Mouse (Mus musculus) forebrain, embryonic 11.5 days (tissue): Measurements from ENCODE around the gene Anks3. TPM values are rescaled to one million over a fixed set of nuclear protein-coding genes. Genes with fewer than 3 reads are reported as not detected.

ENCODE experiments used
- ATAC-seq: fragments of 200-750 bp; cut with Nextera tagmentation; replicated peaks from 2 replicates; pipeline ENCODE4 v1.8.0; 2017; ENCODE audit warnings: moderate TSS enrichment; ENCODE audit not compliant: low FRiP score
- DNase-seq: peaks from one replicate; pipeline ENCODE4 v3.0.0-alpha.2; 2017; ENCODE audit warnings: low spot score
- H3K27ac ChIP-seq: fragments of 300-500 bp; sonication (generic); 2 replicates; pipeline ENCODE4 v1.5.1; 2014; ENCODE audit warnings: low read depth, low read length
- H3K27me3 ChIP-seq: fragments of 300-500 bp; sonication (generic); 2 replicates; pipeline ENCODE4 v1.6.1; 2014; ENCODE audit warnings: mild to moderate bottlenecking, low read length, mixed read lengths; ENCODE audit not compliant: control insufficient read depth, insufficient read depth
- H3K36me3 ChIP-seq: fragments of 300-500 bp; sonication (generic); 2 replicates; pipeline ENCODE4 v1.6.1; 2014; ENCODE audit warnings: mild to moderate bottlenecking, low read length, moderate library complexity, mixed read lengths; ENCODE audit not compliant: control insufficient read depth, insufficient read depth
- H3K4me1 ChIP-seq: fragments of 300-500 bp; sonication (generic); replicated peaks from 2 replicates; pipeline ENCODE4 v1.6.1; 2014; ENCODE audit warnings: low read length, mixed read lengths; ENCODE audit not compliant: control insufficient read depth, insufficient read depth
- H3K4me2 ChIP-seq: fragments of 300-500 bp; sonication (generic); 2 replicates; pipeline ENCODE4 v1.6.1; 2014; ENCODE audit warnings: low read depth, mild to moderate bottlenecking, low read length, moderate library complexity, mixed read lengths; ENCODE audit not compliant: severe bottlenecking
- H3K4me3 ChIP-seq: fragments of 300-500 bp; sonication (generic); 2 replicates; pipeline ENCODE4 v1.5.1; 2014; ENCODE audit warnings: low read depth, low read length
- H3K9ac ChIP-seq: fragments of 300-500 bp; sonication (generic); 2 replicates; pipeline ENCODE4 v1.6.1; 2014; ENCODE audit warnings: low read length
- H3K9me3 ChIP-seq: fragments of 300-500 bp; sonication (generic); 2 replicates; pipeline ENCODE4 v1.6.1; 2016; ENCODE audit warnings: low read length, mixed read lengths; ENCODE audit not compliant: control insufficient read depth
- WGBS: fragments of 180-500 bp; shearing (Covaris S2); extraction: QIAGEN DNeasy Blood & Tissue Kit; methylation state at CpG from one replicate; pipeline ENCODE4 v1.1.7; 2014; 5-methylcytosine and 5-hydroxymethylcytosine counted together
- polyA plus RNA-seq: library from polyadenylated mRNA; unstranded; fragments of >200 nt; fragmentation: Nextera tagmentation; extraction: Ambion mirVana; gene quantifications from 2 replicates; pipeline ENCODE4 v1.2.1, GENCODE M21; 2014

Anks3 gene
- polyA plus RNA-seq, 1 experiment from 2014 or later: 50.4 TPM

GRCm38 (mm10) chr16:4939412-4939811, 24.6 kb downstream of the Anks3 start:
- H3K36me3 ChIP-seq: peaks cover 12% of the 10 kb centered on the region; the same call in 1 of the 2 replicates
- peak; percentile 55 for ATAC-seq

DNA sequence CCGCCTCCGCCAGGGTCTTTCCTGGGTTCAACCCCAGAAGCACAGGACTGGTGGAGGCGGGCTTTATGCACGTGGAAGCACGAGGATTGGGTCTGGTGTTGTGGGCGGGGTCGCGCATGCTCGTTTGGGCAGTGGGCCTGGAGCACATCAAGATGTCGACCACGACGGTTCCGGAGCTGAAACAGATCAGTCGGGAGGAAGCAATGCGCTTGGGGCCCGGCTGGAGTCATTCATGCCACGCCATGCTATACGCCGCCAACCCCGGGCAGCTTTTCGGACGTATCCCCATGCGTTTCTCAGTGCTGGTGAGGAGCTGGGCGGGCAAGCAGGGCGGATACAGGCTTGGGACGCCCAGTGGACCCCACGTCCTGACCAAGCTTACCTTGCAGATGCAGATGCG, 25.0 kb downstream of the Anks3 start:
- Histone ChIP-seq H3K4me3 (peak overlapping the region; percentile 54), H3K4me1 (peaks cover 3% of the 10 kb centered on the region; the same call in 1 of the 2 replicates), H3K9me3 (no peaks in the 10 kb centered on the region), H3K36me3 (peaks cover 12% of the 10 kb centered on the region; the same call in 1 of the 2 replicates), H3K27me3 (no peaks in the 10 kb centered on the region), H3K9ac (peak overlapping the region; percentile 72), H3K4me2 (peak overlapping the region; percentile 95), H3K27ac (peak overlapping the region; percentile 5; the same call in 1 of the 2 replicates)
- WGBS: under 1% methylated on average over 28 of the region's 28 CpGs
- DNase-seq: peak; percentile 96
- ATAC-seq: peak; percentile 98

More at GRCm38 (mm10) chr16:4939412-4939811, 24.6 kb downstream of the Anks3 start:
- 2% methylated on average over 16 of the region's 16 CpGs for WGBS
- peak overlapping the region; percentile 54 for H3K4me3 ChIP-seq
- peak overlapping the region; percentile 95 for H3K4me2 ChIP-seq
- no peaks in the 10 kb centered on the region for H3K27me3 ChIP-seq
- DNase-seq: no peak
- H3K9ac ChIP-seq: peak overlapping the region; percentile 72
- no peaks in the 10 kb centered on the region for H3K9me3 ChIP-seq
- peak overlapping the region; percentile 5; the same call in 1 of the 2 replicates for H3K27ac ChIP-seq
- H3K4me1 ChIP-seq: peaks cover 3% of the 10 kb centered on the region; the same call in 1 of the 2 replicates

GRCm38 (mm10) chr16:4938461-4938860, 25.5 kb downstream of the Anks3 start, which contains the start of gene Nudt16l1:
TSS of gene Nudt16l1 (plus strand) at chr16:4938761.
- peak within 1 kb of the TSS; percentile 95 for H3K4me2 ChIP-seq
- ATAC-seq (no peak), DNase-seq (no peak)
- peaks cover 3% of the 10 kb centered on the region; the same call in 1 of the 2 replicates for H3K4me1 ChIP-seq
- no peaks in the 10 kb centered on the region for H3K27me3 ChIP-seq
- peaks cover 12% of the 10 kb centered on the region; the same call in 1 of the 2 replicates for H3K36me3 ChIP-seq
- H3K27ac ChIP-seq: peak within 1 kb of the TSS; percentile 5; the same call in 1 of the 2 replicates
- 13% methylated on average over 2 of the region's 2 CpGs for WGBS
- peak within 1 kb of the TSS; percentile 72 for H3K9ac ChIP-seq
- H3K9me3 ChIP-seq: no peaks in the 10 kb centered on the region
- peak within 1 kb of the TSS; percentile 54 for H3K4me3 ChIP-seq

- Histone ChIP-seq H3K4me1 (peaks cover 3% of the 10 kb centered on the region; the same call in 1 of the 2 replicates), H3K9ac (no peak overlapping the region), H3K36me3 (peaks cover 9% of the 10 kb centered on the region; the same call in 1 of the 2 replicates), H3K27ac (no peak overlapping the region), H3K27me3 (no peaks in the 10 kb centered on the region), H3K4me3 (no peak overlapping the region), H3K9me3 (no peaks in the 10 kb centered on the region), H3K4me2 (no peak overlapping the region)
- ATAC-seq (no peak), DNase-seq (no peak)
- WGBS: 96% methylated on average over 8 of the region's 8 CpGs
Observed at GRCm38 (mm10) chr16:4937351-4938190, 26.4 kb downstream of the Anks3 start.

- no peaks in the 10 kb centered on the region for H3K27me3 ChIP-seq
- ATAC-seq (no peak), DNase-seq (no peak)
- no peaks in the 10 kb centered on the region for H3K9me3 ChIP-seq
- no peak overlapping the region for H3K9ac ChIP-seq
- H3K4me1 ChIP-seq: peaks cover 3% of the 10 kb centered on the region; the same call in 1 of the 2 replicates
- WGBS: 89% methylated on average over 10 of the region's 10 CpGs
- no peak overlapping the region for H3K27ac ChIP-seq
- peaks cover 9% of the 10 kb centered on the region; the same call in 1 of the 2 replicates for H3K36me3 ChIP-seq
- no peak overlapping the region for H3K4me3 ChIP-seq
- H3K4me2 ChIP-seq: no peak overlapping the region
Observed at GRCm38 (mm10) chr16:4935931-4936703, 27.9 kb downstream of the Anks3 start.

DNA sequence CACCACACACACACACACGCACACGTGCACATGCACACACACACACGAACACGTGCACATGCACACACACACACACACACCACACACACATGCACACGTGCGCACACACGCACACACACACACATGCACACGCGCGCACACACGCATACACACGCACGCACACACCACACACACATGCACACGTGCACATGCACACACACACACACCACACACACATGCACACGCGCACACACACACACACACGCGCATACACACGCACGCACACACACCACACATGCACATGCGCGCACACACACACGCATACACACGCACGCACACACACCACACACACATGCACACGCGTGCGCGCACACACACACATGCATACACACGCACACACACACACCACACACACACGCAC, 28.6 kb downstream of the Anks3 start:
- Histone ChIP-seq H3K36me3 (peaks cover 5% of the 10 kb centered on the region; the same call in 1 of the 2 replicates), H3K4me3 (no peak overlapping the region), H3K4me1 (peaks cover 3% of the 10 kb centered on the region; the same call in 1 of the 2 replicates), H3K9ac (no peak overlapping the region), H3K27me3 (no peaks in the 10 kb centered on the region), H3K27ac (no peak overlapping the region), H3K4me2 (no peak overlapping the region), H3K9me3 (no peaks in the 10 kb centered on the region)
- no peak for DNase-seq
- no peak for ATAC-seq
- WGBS: 94% methylated on average over 31 of the region's 31 CpGs

DNA sequence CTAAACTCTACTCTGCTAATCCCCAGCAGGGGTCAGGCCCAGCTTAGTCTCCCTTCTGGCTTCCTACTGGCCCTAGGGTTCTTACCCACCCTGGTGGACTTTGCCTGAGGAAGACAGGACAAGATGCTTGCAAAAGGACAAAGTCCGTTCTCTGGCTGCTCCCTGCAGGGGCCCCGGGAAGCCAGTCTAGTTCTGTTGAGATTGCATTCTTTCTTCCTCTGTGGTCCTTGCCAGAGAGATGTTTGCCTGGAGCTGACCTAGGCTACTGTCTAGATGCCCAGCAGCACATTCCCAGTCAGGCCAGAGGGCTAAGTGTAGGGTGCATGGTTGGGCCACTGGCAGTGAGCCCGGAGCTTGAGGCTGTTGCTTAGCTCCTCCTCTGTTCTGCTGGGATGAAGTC, 31.6 kb downstream of the Anks3 start:
- WGBS: 89% methylated on average over 3 of the region's 3 CpGs
- Histone ChIP-seq H3K4me1 (no peaks in the 10 kb centered on the region), H3K27ac (no peak overlapping the region), H3K9me3 (no peaks in the 10 kb centered on the region), H3K9ac (no peak overlapping the region), H3K27me3 (no peaks in the 10 kb centered on the region), H3K4me2 (no peak overlapping the region), H3K4me3 (no peak overlapping the region), H3K36me3 (peaks cover 9% of the 10 kb centered on the region; the same call in 1 of the 2 replicates)
- DNase-seq (no peak), ATAC-seq (no peak)

DNA sequence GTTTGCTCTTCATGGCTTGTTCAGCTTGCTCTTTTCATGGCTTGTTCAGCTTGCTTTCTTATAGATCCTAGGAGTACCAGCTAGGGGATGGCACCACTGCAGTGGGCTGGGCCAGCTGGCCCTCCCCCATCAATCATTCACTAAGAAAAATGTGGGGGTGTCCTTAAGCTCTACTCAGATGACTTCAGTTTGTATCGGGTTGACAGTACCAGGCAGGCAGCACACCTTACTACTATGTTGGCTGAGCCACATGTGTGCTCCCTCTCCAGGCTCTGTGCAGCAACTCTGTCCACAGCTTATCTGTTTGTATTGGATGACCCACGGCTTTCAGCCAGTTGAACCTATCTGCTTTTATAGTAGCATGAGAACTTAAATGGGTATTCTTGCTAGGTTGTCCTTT, 35.5 kb downstream of the Anks3 start:
- no peak for ATAC-seq
- H3K36me3 ChIP-seq: peaks cover 5% of the 10 kb centered on the region; the same call in 1 of the 2 replicates
- H3K27me3 ChIP-seq: no peaks in the 10 kb centered on the region

More for the DNA sequence above, 35.5 kb downstream of the Anks3 start:
- H3K9me3 ChIP-seq: no peaks in the 10 kb centered on the region
- no peak overlapping the region for H3K4me3 ChIP-seq
- H3K27ac ChIP-seq: no peak overlapping the region
- H3K4me1 ChIP-seq: no peaks in the 10 kb centered on the region
- DNase-seq: no peak
- H3K4me2 ChIP-seq: no peak overlapping the region
- H3K9ac ChIP-seq: no peak overlapping the region
- 92% methylated on average over 2 of the region's 2 CpGs for WGBS
